Mouse (Mus musculus) 3134 (cell line): ENCODE data around the gene Akr1e1.
"Not testable (repeated sequence)": the region's sequence is repeated elsewhere in the genome, so short reads cannot be mapped to it uniquely, and the experiment has no call there.

ENCODE experiments used
- DNase-seq: peaks from one replicate; pipeline ENCODE4 v3.0.0-alpha.2; 2011; ENCODE audit warnings: low spot score; ENCODE audit not compliant: insufficient read length; ENCODE audit errors: extremely low read depth

Gene Akr1e1

DNA sequence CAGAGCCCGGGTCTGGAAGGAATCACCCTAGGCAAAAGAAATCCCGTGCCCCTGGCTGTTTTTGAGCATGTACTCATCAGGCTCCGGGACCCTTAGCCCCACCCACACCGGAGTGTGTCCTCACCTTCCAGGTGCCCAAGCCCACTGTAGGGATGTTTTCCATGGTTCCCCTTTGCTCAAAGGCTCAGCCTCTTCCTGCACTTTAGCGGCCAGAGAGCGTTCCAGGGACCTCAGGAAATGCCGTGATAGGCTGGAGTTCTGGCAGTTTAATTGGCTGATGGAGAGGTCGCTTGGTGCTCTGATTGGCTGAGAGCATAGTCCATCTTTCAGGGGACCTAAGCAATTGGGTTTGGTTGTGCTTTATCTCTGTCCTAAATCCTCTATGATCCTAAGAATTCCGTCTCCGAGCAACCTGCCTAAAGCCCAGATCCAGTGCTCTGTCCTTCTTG is at the start of gene Akr1e1:
Gene Akr1e1, minus strand, starts transcription at position 214 of the 449 bp plus-strand sequence.
- DNase-seq, result peak; percentile 81

- no peak for DNase-seq
Measured at GRCm38 (mm10) chr13:4658346-4658745, 49.4 kb upstream of the Akr1e1 start.

- DNase-seq, result no peak
Measured at GRCm38 (mm10) chr13:4656277-4657146, 47.5 kb upstream of the Akr1e1 start.

DNA sequence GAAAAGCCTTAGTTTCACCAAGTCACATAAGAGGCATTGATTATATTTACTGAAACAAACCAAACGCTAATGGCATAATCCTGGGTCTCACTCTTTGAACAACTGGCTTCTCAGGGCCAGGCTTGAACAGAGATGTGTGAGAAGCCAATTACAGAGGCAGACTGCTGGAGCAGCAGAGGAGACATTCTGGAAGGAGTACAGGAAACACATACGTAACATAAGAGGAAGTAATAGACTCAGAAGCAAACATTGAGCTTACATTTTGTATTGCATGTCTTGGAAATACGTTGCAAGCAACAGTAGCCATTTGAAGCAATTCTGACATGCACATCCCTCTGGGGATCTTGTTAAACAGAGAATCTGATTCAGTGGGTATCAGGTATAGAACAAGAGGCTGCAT is 41.2 kb upstream of the Akr1e1 start:
- no peak for DNase-seq

GRCm38 (mm10) chr13:4645248-4645647 is 36.3 kb upstream of the Akr1e1 start:
- DNase-seq, result no peak

GRCm38 (mm10) chr13:4610902-4611301 is 1.9 kb upstream of the Akr1e1 start:
- no peak for DNase-seq

DNA sequence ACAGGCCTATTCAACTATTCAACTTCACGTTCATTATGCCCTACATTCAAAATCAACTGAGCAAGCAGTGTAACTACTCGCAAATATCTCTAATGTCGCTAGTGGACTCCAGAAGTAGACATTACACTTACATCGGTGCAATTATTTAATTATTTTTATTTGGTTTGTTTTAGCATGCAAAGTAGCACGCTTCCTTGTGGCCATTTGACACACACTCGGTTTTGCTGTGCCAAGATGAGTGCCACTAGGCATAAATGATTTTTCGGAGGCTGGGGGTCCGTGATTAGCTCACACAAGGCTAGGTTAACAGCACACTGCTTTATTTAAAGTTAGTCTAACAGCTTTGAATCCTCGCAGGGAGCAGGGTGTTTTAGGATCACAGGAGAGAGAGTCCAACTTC is 444 bp downstream of the Akr1e1 start:
- no peak for DNase-seq

DNA sequence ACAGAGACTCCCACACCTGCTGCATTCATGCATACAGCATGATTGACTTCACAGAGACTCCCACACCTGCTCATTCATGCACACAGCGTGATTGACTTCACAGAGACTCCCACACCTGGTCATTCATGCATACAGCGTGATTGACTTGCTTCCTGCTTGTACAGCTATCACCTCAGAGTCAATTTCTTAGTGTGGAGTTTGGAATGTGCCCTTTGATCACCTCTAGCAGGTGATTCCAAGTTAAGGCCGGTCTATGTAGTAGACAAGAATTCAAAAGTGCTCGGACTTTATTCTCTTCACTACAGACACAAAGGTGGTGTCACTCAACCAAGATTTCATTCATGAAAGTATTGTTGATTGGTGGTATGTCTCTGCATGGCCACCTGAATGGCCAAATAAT is 2.2 kb downstream of the Akr1e1 start:
- no peak for DNase-seq

DNA sequence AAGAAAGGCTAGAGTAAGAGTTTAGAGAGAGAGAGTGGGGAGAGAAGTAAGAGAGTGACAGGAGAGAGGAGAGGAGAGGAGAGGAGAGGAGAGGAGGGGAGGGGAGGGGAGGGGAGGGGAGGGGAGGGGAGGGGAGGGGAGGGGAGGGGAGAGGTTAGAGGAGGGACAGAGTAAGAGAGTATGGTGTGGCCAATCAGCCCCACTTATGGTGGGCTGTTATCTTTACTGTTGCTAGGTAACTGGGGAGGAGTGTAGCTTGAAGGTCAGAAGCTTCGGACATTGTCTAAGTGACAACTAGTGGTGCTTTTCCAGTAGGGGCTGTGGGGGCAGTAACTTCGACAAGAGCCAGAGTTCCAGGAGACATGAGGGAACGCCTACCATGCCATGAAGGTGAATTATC is 5.5 kb downstream of the Akr1e1 start:
- DNase-seq, result not testable (repeated sequence)

- DNase-seq, result no peak
Measured at GRCm38 (mm10) chr13:4576921-4577320, 32.1 kb downstream of the Akr1e1 start.

DNA sequence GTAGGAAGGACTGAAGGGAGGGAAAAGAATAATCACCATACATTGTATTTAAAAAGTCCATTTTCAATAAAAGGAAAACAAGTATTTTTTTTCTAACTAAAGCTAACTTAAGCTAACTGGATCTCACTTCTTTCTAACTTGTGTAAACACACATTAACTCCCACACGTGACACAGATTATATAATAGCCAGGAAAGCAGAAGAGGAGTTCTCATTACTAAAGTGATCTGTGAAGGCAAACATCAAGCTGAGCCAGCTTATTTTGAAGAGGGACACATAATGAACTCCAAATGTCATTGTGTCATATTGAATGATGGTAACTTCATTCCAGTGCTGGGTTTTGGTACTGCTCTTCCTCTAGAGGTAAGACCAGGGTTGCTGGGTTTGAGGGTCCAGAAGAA is 35.1 kb downstream of the Akr1e1 start, which contains the start of gene Akr1c21:
Gene Akr1c21, plus strand, starts transcription at position 205 of the 400 bp plus-strand sequence.
- no peak for DNase-seq

- DNase-seq, result no peak
Measured at GRCm38 (mm10) chr13:4565996-4566395, 43.0 kb downstream of the Akr1e1 start.

GRCm38 (mm10) chr13:4560500-4560899 is 48.5 kb downstream of the Akr1e1 start:
- DNase-seq, result no peak

DNA sequence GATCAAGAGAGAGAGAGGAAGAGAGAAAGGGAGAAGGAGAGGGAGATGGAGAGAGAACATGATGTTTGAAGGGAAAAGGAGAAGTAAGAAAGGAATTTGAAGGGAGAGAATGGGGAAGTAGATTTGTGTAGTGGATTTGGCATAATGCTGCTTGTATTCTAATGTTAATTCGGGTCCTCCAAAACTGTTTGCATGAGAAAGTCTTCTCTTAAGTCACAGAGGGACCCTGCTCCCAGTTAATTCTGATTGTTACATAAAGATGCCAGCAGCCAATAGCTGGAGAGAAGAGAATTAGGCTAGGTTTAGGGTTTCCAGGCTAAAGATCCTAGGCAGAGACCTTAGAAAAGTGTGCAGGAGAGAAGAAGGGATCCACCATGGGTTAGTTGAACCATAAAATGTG is 49.8 kb downstream of the Akr1e1 start:
- DNase-seq, result no peak
